Mouse (Mus musculus) central nervous system, embryonic 11.5 days (tissue): Measurements from ENCODE around the gene Slc8a2. TPM values are rescaled to one million over a fixed set of nuclear protein-coding genes. Genes with fewer than 3 reads are reported as not detected.

Experiments used
- polyA plus RNA-seq: library from polyadenylated mRNA; depleted of rRNA; stranded (reverse); fragments of >200 nt; gene quantifications from 2 replicates; pipeline ENCODE4 v1.2.3, GENCODE M21; 2012; rRNA removed

Slc8a2 gene
- 9.7 and 12.6 TPM in 2 replicates for polyA plus RNA-seq

DNA sequence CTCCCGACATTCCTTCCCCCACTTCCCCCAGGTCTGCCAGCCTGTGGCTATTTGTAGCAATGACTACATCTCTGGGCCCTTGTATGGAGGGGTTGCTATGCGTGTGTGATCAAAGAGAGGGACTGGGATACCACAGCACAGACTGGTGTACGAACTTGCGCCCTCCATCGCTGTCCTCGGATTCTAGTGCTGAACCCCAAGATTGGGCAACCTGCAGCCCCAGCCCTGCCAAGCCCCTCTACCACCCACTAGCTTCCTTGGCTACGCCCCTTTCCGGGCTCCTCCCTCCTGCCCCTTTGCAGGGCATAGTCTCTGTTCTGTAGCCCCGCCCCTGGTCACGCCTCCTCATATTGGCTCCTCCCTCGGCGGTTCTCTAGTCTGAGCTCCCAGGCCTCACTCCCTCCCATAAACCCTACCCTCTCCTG lies at the start of gene Slc8a2:
Gene Slc8a2, plus strand, starts transcription at position 406 of the 425 bp plus-strand sequence.

DNA sequence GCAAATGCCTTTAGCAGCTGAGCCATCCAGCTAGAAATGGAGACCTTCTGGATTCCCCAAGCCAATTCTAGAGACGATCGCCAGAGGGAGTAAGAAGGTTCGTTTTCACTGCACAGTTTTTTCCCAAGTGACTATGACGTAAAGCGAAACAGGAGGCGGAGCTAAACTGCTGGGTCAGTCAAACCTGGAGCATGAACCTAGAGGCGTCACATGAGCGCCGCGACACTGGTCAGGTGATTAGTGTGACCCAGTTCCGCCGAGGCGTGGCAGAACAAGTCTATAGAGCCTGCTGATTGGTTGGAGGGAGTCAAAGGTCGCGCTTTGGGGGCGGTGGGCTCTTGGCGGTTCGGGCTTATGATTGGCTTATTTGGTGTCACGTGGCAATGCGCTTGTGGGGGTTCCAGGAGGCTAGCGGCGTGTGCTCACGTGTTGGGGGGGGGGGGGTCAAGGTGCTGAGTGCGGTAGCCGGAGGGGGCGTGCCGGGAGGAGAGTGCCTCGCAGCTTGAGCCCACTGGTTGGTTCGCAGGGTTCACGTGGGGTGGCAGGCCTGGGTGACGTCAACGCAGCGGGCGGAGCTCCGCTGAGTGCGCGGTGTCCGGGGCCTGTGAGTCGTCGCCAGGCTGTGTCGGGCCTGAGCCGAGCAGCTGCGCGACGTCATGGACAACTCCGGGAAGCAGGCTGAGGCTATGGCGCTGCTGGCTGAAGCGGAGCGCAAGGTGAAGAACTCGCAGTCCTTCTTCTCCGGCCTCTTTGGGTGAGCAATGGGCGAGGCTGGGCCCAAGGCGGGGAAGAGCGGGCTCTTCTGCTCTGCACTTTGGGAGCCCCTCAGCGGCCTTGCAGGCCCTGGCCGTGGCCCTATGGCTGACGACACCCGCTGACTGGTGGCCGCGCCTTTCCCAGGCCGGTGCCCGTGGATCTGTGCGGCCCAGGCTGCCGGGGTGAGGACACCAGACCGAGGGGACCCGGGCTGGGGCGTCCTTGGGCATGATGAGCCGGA lies 31.3 kb upstream of the Slc8a2 start, which contains the start of gene Napa:
Gene Napa, plus strand, starts transcription at position 438 of the 997 bp plus-strand sequence.

DNA sequence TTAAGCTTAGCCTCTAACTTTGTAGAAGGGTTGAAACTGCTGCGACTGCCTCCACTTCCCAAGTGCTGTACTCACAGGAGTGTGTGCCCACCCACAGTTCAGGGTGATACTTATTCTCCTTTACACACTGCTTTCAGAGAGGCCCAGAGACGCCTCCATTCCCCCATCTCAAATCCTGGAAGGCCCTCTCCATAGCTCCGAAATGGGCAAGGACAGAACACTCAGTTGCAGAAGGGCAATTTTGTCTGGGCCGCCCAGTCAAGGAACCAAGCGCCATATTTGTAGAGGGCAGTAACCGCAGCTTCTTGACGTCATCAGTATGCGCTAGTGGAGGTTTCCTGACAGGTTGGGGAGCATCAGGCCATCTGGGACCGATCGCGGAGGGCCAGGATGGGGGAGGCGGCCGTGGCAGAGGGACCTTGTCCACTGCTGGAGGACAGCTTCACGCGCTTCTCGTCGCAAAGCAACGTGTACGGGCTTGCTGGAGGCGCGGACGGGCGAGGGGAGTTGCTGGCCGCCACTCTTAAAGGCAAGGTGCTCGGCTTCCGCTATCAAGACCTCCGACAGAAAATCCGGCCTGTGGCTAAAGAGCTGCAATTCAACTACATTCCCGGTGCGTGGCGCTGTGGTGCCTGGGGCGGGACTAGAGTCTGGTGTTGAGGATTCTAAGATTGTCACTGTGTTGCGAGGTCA lies 9.9 kb upstream of the Slc8a2 start, which contains the start of gene Kptn:
Gene Kptn, plus strand, starts transcription at position 327 of the 693 bp plus-strand sequence.

DNA sequence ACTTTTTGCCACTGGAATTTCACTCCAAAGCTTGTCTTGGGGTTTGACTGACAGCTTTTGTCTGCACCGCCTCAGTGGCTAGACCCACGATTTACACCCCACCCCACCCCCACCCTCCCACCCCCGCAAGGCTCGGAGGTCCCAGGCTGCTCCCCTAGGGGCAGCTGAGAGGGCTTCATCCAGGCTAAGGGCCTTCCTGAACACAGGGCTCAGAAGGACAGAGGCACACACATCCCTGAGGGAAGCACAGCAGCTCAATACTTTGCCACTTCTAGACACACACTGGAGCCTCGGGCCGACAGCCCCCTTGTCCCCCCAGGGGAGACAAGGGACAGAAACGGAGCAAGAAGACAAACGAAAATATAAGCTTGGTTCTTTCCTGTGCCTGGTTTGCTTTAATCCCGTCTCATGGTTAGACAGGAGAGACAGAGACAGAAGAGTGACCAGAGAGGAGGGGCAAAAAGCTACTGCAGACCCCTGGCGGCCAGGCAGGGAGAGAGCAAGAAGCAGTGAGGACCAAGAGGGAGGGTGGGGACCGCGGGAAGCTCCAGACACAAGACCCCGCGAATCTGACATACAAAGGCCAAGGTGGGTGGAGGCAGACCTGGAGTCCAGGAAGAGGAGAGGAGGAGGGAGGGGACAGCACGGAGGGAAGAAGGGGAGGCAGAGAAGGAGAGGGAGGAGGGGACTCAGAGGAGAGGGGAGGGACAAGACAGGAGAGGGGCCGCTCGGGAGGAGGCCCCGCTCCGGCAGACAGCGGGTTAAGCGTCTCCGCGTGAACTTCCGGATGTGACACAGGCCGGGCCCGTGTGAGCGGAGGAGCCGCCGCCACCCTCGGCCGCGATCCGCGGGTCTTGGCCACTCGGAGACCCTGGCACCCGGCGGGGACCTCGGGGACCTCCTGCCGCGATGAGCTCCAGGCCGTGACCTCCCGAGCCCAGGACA lies 45.2 kb downstream of the Slc8a2 start, which contains the start of gene Meis3:
Gene Meis3, plus strand, starts transcription at position 494 of the 945 bp plus-strand sequence.

Other genes with a start within 250 kb of the Slc8a2 start
- 0.17 and 0.24 TPM in 2 replicates for gene Crx, start 249.9 kb upstream of the Slc8a2 start, polyA plus RNA-seq
- 0.11 and 0.26 TPM in 2 replicates for gene Crxos, start 247.2 kb upstream of the Slc8a2 start, polyA plus RNA-seq
- gene Selenow, start 207.4 kb upstream of the Slc8a2 start, polyA plus RNA-seq, result 543 and 655 TPM in 2 replicates
- 144 and 263 TPM in 2 replicates for gene Nop53, start 183.8 kb upstream of the Slc8a2 start, polyA plus RNA-seq
- 6.6 and 9.8 TPM in 2 replicates for gene Ehd2, start 162.3 kb upstream of the Slc8a2 start, polyA plus RNA-seq
- gene Bicra, start 81.9 kb upstream of the Slc8a2 start, polyA plus RNA-seq, result 14.4 and 18.2 TPM in 2 replicates
- gene Zfp541, start 68.0 kb upstream of the Slc8a2 start, polyA plus RNA-seq, result 0.02 and 0.06 TPM in 2 replicates
- gene Napa, start 31.4 kb upstream of the Slc8a2 start, polyA plus RNA-seq, result 89.3 and 171 TPM in 2 replicates
- 22.1 and 26.5 TPM in 2 replicates for gene Kptn, start 9.9 kb upstream of the Slc8a2 start, polyA plus RNA-seq
- 80.4 and 100 TPM in 2 replicates for gene Meis3, start 45.3 kb downstream of the Slc8a2 start, polyA plus RNA-seq
- gene Dhx34, start 92.2 kb downstream of the Slc8a2 start, polyA plus RNA-seq, result 14.1 and 16.5 TPM in 2 replicates
- 0.07 and 0.13 TPM in 2 replicates for gene C5ar2, start 114.3 kb downstream of the Slc8a2 start, polyA plus RNA-seq
- 0.98 and 3.1 TPM in 2 replicates for gene C5ar1, start 129.7 kb downstream of the Slc8a2 start, polyA plus RNA-seq
- gene Inafm1, start 143.8 kb downstream of the Slc8a2 start, polyA plus RNA-seq, result 20.1 and 23.7 TPM in 2 replicates
- gene Ccdc9, start 157.0 kb downstream of the Slc8a2 start, polyA plus RNA-seq, result 79.2 and 222 TPM in 2 replicates
- gene Bbc3, start 178.6 kb downstream of the Slc8a2 start, polyA plus RNA-seq, result 9.5 and 14.2 TPM in 2 replicates